Mouse (Mus musculus) adrenal gland, postnatal 10 days (tissue): Measurements from ENCODE around the gene Mtor. TPM values are rescaled to one million over a fixed set of nuclear protein-coding genes. Genes with fewer than 3 reads are reported as not detected.

Source experiments
- DNase-seq: peaks from one replicate; pipeline ENCODE4 v3.0.0; 2021; ENCODE audit warnings: mixed read lengths
- total RNA-seq, 2 experiments: library from RNA; stranded (reverse); gene quantifications; 2 replicates each; pipeline ENCODE4 v1.2.3; 2021

The Mtor gene
- total RNA-seq, 2 experiments from 2014 or later, result 68.4 to 77.9 TPM

DNA sequence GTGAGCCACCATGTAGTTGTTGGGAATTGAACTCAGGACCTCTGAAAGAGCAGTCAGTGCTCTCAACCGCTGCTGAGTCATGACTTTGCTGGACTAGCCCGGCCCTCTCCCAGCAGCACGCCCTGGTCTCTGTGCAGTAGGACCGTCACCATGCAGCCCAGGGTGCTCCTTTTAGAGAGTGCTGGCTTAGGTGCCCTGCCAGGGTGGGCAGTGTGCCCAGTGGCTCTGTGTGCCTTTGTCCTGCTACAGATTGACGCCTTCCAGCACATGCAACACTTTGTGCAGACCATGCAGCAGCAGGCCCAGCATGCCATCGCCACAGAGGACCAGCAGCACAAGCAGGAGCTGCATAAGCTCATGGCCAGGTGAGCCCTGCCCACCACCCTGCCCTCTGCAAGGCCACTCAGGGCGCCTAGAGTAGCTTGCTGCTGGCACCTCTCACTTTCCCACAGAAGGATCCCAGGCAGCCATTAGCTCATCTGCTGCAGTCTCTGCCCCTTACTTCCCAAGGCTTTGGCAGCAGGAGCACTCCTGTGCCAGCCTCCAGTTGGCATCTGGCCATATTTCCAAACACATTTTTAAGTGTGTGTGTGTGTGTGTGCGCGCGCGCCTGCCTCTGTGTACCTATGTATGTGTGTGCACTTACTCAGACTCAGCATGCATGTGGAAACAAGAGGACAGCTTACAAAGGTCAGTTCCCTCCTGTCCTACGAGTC, 85.4 kb downstream of the Mtor start:
- DNase-seq, result peak; percentile 74

DNA sequence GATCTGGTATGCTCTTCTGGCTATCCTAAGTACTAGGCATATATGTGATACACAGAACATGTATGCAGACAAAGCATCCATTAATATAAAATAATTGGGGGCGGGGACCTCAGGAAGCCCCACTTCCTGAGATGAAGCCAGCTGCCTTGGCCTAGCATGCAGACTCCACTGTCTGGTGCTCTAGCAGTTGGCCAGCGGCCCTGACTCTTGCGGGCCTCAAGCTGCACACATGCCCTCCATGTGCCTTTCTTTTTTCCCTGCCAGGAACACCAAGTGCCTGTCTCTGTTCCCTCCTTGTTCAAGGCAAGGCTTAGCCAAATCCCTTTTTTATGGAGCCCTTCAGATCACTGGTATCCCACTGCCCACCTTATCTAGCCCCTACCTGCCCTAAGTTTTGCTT, 87.5 kb downstream of the Mtor start:
- DNase-seq, result no peak

DNA sequence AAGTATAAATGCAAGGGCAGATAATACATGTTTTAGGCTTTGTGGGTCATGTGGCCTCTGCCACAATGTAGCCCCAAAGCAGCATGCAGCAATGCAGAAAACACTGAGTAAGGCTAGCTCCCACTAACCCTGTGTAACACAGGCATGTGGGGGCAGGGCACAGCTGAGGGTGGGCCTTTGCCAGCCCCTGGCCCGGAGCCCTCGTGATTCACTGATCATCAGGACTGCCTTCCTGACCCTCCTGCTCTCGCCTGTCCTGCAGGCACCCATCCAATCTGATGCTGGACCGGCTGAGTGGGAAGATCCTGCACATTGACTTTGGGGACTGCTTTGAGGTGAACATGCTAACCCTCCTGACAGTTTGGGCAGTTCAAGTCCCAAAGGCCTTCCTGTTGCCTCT, 100.7 kb downstream of the Mtor start:
- DNase-seq, result no peak

DNA sequence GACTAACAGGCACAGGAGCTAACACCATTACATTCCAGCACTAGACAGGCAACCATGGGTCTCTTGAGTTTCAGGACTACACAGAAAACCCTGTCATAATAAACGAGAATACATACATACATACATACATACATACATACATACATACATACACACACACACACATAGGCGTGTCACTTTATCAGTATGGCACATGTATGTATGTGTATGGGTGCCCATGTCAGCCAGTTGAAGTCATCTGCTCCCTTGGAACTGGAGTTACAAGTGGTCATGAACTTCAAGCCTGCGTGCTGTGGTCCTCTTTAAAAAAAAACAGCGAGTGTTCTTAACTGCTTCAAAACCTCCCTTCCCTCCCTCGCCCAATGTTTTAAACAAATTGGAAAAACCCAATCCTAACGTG, 109.4 kb downstream of the Mtor start:
- no peak for DNase-seq

DNA sequence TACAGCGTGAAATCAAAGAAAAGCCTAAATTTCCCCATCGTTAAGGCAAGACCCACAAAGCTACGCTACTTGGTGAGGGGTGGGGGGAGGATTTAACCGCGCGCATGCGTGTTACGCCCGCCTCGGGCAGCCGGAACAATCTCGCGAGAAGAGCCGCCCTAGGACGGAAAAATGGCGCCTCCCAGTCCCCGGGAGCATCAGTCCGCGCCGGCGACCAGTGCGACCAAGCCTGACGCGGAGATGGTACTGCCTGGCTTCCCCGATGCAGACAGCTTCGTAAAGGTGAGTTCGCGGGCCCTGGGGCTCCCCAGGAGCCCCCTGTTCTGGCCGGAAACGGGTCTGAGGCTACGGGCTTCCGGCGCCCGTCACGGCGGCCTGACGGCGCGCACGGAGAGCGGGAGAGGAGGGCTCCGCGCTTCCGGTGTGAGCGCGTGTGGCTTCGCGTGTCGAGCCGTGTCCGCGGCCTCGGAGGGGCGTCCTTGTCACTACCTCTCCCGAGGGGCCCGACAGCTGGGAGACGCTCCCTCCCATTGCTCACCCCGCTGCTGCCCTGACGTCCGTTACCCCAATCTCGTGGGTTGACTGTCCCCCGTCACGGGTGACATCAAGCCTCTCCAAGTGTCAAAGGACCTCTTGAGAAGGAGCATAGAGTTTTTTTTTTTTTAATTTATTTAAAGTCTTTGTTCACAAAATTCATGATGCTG, 110.0 kb downstream of the Mtor start, which contains the start of gene Exosc10:
Exosc10 (plus strand) TSS at position 133 of the 704 bp plus-strand sequence.
- DNase-seq, result peak; percentile 92

DNA sequence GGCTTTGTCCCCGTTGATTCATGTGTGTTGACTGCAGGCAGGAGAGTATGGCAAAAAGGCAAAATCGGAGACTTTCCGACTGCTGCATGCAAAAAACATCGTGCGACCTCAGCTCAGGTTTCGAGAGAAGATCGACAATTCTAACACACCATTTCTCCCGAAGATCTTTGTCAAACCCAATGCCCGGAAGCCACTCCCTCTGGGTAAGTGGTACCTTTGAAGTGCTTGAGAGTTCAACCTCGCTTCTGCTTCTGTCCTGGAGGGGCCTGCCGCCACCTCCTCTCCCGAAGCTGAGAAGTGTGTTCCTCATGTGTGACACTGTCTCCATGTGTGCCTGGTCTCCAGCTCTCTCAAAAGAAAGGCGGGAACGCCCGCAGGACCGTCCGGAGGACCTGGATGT, 114.3 kb downstream of the Mtor start:
- no peak for DNase-seq

DNA sequence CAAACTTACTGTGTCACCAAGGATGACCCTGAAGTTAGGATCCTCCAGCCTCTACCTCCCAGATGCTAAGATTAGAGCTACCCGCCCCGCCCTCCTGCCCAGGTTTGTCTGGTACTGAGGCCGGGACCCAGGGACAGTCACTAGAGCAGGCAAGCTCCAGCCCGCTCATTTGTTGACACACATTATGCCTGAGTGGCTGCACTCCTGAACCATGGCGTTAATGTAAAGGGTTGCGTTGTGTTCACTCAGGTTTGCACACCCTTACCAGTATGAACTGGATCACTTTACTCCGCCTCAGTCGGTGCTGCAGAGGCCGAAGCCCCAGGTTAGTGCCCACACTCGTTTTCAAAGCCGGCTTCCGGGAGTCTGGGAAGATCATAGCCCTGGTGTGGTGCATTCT, 115.2 kb downstream of the Mtor start:
- DNase-seq, result no peak

DNA sequence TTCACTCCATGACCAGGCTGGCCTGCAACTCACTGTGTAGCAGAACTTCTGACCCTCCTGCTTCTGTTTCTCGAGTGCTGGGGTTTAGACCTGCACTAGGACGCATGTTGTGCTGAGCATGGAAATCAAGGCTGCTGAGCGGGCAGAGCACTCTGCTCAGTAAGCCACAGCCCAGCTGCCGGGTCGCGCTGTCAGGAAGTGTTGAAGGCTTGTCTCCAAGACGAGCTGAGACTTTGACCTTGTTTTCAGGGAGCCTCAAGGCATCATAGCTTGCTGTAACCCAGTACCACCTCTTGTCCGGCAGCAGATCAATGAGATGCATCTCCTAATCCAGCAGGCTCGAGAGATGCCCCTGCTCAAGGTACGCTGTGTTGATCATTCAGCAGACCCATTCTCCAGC, 121.7 kb downstream of the Mtor start:
- no peak for DNase-seq

DNA sequence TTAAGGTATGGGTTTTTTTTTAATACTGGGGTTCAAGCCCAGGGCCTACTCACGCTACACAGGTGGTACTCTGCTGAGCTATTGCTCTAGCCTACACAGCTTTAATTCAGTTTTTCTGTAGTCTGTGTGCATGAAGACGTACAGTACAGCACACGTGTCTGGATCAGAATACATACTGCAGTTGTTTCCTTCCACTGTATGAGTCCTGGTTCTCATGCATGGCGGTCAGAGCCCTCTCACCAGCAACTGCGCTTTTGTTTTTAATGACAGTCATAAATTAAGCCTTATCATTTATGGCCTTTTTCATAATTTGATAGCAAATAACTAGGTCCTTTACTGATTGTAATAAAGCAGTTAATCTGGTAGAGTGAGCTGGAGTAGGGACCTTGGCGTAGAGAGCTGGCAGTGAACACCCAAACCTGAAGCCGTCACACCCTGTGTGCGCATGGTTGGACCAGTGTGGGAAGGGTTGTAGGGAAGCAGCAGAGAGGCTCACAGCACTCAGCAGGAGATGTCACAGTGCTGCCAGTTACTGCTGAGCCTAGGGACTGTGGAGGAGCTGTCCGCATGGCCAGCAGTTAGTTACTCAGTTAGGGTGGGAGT, 122.4 kb downstream of the Mtor start:
- DNase-seq, result no peak

DNA sequence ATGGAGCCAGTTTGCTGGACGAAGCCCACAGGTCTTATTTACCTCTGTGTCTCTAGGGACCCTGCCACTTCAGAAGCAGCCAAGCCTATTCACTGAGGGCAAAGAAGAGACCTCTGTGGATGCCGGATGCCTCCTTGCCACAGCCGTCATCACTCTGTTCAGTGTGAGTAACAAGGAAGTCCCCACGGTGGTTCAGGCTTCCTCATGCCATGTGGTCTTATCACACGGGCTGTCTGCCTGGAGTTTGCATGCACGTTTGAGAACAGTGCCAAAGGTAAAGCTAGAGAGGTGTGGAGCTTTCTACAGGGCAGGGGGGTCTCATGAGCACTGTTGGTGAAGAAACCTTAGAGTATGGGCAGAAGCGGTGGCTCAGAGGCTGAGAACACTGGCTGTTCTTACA, 124.8 kb downstream of the Mtor start:
- no peak for DNase-seq

DNA sequence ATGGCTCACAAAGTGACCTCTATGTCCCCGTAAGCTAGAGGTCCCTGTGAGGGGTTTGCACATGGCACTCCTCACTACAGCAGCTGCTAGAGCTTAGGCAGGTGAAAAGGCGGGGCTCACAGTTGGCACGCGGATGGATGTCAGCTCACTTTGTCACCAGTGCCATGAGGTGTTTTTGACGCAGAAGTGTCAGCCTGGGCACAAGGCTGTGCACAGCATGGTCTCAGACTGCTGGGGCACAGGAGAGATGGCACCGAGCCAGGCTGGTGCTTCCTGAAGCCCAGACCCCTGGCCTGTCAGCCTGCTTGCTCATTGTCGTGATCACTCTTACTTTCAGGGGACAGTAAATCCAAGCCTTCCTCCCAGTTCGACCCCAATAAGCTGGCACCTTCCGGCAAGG, 132.4 kb downstream of the Mtor start:
- DNase-seq, result no peak

DNA sequence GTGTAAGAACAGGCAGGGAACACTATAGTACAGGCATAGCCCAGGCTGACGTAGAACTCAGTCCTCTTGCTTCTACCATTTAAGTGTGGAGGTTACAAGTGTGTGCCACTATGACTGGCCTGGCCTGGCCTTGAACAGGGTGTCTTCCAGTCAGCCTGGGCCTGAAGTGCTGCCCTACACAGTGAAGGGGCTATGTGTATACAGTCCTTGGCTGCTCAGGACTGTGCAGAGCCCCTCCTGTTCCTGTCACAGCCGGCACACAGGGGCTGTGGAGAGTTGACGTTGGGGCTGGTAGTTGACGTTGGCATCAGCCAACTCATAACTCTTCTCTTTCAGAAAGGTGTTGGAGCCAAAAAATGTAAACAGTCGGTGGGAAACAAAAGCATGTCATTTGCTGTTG, 133.0 kb downstream of the Mtor start:
- no peak for DNase-seq

DNA sequence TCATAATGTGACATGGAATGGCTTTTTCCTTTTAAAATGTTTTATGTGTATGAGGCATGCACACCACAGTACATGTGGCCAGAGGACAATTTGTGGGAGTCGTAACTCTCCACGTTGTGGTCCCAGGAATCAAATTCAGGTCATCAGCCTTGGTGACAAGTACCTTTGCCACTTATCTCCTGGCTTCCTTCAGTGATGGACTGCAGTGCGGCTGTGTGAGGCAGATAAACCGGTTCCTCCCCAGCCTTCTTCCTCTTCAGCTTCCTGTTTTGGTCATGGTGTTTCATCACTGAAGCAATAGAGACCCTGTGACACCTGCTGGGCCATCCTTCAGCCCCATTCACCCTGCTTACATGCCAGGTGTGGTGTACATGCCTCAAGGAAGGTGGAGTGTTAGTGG, 134.8 kb downstream of the Mtor start:
- no peak for DNase-seq

DNA sequence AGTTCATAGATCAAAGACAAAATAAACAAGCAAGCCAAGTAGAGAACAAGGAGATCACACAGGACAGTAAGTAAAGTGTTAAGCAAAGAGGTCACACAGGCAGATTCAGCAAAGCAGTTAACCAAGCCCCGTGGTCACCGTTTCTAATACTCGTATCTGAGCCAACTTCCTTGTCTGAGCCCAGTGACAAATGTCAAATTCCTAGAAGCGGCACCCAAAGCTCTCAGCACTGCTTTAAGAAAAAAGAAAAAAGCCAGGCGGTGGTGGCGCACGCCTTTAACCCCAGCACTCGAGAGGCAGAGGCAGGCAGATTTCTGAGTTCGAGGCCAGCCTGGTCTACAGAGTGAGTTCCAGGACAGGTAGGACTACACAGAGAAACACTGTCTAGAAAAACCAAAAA, 138.2 kb downstream of the Mtor start:
- DNase-seq, result no peak

DNA sequence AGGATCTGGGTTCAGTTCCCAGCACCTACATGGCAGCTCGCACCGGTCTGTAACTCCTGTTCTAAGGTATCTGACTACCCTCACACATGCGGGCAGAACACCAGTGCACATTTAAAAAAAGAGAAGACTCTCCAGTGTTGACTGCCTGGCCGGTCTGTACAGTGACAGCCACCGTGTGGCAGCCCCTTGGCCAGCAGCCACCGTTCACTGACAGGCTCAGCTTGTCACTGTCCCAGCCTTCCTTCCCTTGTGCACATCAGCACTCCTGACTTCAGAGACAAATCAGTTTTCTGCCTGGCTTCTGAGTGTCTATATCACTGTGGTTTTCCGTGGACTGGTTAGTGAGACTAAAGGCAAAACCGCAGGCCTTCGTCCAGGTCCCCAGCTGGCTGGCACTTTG, 140.4 kb downstream of the Mtor start:
- no peak for DNase-seq

DNA sequence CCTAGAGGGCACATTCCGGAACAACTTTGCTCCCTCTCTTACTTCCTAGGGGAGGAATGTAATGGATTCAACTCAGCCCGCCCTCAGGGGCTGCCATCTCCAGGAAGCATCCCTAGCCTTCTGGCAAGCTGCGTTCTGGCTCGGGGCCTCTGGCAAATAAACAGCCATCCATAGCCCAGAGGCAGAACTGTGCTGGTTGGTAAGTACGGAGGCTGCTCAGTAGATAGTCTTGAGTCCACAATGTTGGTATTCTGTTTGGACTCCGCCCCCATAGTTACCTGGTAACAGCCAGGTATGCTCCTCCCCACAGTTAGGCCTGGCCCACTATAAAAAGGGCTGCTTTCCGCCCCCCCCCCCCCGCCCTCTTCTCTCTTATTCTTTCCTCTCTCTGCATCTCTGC, 141.2 kb downstream of the Mtor start:
- no peak for DNase-seq

DNA sequence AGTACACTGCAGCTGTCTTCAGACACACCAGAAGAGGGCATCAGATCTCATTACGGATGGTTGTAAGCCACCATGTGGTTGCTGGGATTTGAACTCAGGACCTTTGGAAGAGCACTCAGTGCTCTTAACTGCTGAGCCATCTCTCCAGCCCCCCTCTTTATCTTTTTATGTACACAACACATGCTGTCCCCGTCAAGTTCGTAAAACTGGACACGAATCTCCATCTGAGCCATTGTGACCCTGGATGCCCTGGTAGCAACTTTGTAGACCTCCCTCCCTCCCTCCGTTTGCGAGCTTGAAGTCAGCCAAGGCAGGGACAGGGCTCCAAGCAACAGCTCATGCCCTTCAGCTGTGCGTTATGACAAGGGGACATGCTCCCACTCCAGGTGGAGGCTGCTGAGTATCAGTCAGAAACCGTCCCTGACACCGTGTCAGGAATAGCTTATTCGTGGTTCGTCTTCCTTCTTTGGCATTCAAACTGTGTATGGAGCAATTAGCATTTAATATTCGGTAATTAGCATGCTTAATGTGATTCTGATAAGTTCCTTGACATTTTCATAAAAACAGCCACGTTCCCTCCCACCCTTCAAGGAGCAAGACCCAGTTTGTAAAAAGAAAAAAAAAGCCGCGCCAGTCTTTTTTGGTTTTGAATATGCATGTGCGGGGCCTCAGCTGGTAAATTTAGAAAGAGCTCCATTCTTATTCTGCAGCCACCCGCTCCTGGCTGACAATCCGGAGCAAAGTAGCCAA, 142.2 kb downstream of the Mtor start:
- DNase-seq, result no peak

DNA sequence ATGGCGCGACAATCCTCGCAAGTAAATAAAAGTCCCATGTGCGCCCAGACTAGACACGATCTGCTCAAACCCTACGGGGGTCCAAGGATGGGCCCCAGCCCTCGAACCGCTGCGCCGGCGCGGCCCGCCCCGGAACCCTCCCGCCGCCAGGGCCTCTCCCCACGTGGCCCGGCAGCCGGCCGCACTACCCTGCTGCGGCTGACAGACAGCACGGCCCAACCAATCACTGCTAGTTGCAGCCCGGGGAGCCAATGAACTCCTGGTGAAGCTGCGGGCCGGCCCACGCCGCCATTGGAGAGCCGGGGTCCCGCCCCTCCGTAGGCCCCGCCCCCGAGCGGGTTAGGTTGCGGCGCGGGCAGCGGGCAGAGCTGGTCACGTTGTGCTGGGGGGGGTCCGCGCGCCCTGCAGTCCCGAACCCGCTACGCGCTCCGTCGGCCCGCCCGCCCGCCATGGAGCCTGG, 142.8 kb downstream of the Mtor start, which contains the start of gene Srm:
Srm (plus strand) TSS at position 333 of the 460 bp plus-strand sequence.
- DNase-seq, result peak; percentile 99

DNA sequence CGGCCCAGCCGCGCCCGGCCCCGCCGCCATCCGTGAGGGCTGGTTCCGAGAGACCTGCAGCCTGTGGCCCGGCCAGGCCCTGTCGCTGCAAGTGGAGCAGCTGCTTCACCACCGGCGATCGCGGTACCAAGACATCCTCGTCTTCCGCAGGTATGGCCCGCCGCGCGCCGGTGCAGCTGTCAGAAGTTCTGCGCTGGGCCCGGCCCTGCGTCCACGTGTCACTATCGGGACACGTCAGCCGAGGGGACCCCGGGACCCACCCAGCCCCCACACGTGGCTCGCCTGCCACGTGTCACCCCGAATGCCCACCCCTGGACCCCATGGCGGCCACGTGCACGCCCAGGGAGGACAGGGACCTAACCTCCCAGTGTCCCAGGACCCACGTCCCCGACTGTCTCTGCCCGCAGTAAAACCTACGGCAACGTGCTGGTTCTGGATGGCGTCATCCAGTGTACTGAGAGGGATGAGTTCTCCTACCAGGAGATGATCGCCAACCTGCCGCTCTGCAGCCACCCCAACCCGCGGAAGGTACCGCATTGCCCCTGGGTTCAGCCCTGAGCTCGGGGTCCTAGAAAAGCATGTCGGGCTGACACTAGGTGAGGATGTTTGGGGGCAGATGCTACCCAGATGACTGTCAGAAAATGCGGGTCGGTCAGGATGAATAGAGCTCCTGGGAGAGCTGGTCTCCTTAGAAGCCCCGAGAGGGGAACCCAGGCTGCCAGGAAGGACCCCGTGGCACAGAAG, 143.4 kb downstream of the Mtor start:
- DNase-seq, result no peak

DNA sequence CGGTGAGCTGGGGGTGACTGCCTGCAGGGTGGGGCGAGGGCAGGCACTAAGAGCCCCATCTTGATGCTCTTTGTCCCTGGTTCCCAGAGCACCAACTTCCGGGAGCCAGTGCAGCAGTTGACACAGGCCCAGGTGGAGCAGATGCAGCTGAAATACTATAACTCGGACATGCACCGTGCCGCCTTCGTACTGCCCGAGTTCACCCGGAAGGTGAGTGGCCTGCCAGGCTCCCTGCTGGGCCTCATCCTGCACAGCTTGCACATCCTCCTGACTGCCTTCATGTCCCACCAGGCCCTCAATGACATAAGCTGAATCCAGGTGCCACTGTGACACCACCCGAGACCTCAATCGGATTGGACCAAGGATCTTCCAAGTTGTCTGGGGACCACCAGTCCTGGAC, 145.6 kb downstream of the Mtor start:
- no peak for DNase-seq

DNA sequence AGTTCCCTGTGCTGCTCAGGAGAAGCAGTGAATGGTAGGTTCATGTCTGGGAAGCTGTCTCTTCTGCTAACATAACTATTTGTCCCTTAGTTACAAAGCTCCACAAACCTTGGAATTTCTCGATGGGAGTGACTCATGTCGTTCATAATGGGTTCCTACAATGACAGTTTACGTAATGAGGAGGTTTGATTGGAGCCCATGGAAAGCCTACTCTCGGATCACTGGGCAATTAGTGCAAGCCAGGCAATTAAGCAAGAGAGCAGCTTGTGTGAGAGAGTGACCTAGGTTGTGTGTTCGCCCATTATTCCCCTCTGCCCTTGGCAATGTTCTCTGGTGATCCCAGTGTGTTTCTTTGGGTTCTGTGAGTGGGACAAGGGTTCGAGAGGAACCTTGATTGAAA, 147.5 kb downstream of the Mtor start:
- no peak for DNase-seq

DNA sequence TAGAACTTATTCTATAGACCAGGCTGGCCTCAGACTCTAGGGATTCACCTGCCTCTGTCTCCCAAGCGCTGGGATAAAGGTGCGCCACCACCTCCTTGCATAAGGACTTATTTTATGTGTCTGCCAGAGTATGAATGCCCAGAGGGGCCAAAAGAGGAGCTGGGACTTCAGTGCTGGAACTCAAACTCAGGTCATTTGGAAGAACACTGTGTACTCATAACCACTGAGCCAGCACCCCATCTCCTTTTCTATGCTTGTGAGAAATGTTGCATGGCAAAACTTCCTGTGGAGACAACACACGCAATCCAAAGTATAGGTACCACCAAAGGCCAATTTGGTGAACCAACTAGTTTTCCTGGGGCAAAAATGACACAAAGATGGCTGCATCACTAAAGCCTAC, 148.3 kb downstream of the Mtor start:
- no peak for DNase-seq
